Mouse (Mus musculus): ENCODE measurements around the gene Zfp335. TPM values are rescaled to one million over a fixed set of nuclear protein-coding genes. Genes with fewer than 3 reads are reported as not detected.
A peak's percentile ranks its signal among the peaks of the same experiment; 100 is the strongest.

Gene Zfp335
- polyA plus RNA-seq, 1 experiment from 2014 or later, result 17.4 TPM

DNA sequence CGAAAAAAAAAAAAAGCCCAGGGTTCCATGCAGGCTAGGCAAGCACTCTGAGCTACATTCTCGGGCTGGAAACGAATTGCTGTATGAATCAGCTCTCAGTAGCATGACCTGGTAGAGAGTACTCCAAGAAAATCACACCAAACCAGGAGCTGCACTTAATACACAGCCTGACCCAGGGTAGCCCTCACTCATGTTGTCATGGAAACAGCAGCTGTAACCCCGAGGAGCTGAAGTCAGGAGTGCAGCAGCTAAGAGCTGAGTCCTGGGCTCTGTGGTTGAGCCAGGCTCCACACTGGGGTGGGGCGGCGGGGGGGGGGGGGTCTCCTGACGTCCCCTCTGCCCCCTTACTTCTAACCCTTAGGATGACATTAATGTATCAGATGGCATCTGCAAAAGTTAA lies 10.4 kb upstream of the Zfp335 start:
- Histone ChIP-seq H3K4me1 (peaks cover 4% of the 10 kb centered on the region; the same call in 1 of the 2 replicates), H3K27me3 (no peaks in the 10 kb centered on the region), H3K4me3 (no peak overlapping the region), H3K9me3 (no peaks in the 10 kb centered on the region), H3K27ac (no peak overlapping the region), H3K4me2 (replicated peaks) (no peak overlapping the region), H3K9ac (no peak overlapping the region), H3K36me3 (peaks cover 13% of the 10 kb centered on the region)
- WGBS, result 60% methylated on average over 7 of the region's 7 CpGs
- ATAC-seq (ENCODE audit: insufficient number of reproducible peaks, insufficient read depth, low FRiP score, low TSS enrichment), result no peak

GRCm38 (mm10) chr2:164918325-164918724 lies 6.8 kb upstream of the Zfp335 start:
- ATAC-seq (ENCODE audit: insufficient number of reproducible peaks, insufficient read depth, low FRiP score, low TSS enrichment), result no peak
- no peak overlapping the region for H3K27ac ChIP-seq
- H3K9ac ChIP-seq, result no peak overlapping the region
- H3K36me3 ChIP-seq, result peaks cover 16% of the 10 kb centered on the region
- no peak overlapping the region for H3K4me3 ChIP-seq
- WGBS, result 61% methylated on average over 5 of the region's 5 CpGs
- H3K4me1 ChIP-seq, result peaks cover 6% of the 10 kb centered on the region; the same call in 1 of the 2 replicates
- no peaks in the 10 kb centered on the region for H3K9me3 ChIP-seq
- no peaks in the 10 kb centered on the region for H3K27me3 ChIP-seq
- H3K4me2 ChIP-seq (replicated peaks), result no peak overlapping the region

DNA sequence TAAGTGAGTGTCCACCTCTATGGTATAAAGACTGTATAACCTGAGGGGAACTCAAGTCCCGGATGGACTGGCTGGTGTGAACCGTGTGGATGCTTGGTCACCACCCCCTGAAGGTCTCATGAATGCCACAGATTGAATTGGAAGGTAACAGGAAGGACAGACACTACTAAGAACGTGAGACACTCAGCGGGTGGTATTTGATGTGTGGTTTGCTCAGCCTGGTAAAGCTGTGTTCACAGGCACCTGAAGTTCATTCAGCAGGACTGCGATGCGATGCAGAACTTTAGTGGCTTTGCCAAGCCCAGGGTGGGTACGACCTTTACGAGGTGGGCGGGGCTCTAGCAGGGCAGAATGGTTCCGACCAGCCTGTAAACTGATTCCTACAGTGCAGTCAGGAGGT lies 5.8 kb upstream of the Zfp335 start:
- H3K4me1 ChIP-seq, result peaks cover 9% of the 10 kb centered on the region; the same call in 1 of the 2 replicates
- H3K4me2 ChIP-seq (replicated peaks), result no peak overlapping the region
- no peak overlapping the region for H3K27ac ChIP-seq
- H3K36me3 ChIP-seq, result peaks cover 16% of the 10 kb centered on the region
- H3K9me3 ChIP-seq, result no peaks in the 10 kb centered on the region
- WGBS, result 65% methylated on average over 10 of the region's 10 CpGs
- no peak for ATAC-seq (ENCODE audit: insufficient number of reproducible peaks, insufficient read depth, low FRiP score, low TSS enrichment)
- no peaks in the 10 kb centered on the region for H3K27me3 ChIP-seq
- H3K9ac ChIP-seq, result no peak overlapping the region
- no peak overlapping the region for H3K4me3 ChIP-seq

DNA sequence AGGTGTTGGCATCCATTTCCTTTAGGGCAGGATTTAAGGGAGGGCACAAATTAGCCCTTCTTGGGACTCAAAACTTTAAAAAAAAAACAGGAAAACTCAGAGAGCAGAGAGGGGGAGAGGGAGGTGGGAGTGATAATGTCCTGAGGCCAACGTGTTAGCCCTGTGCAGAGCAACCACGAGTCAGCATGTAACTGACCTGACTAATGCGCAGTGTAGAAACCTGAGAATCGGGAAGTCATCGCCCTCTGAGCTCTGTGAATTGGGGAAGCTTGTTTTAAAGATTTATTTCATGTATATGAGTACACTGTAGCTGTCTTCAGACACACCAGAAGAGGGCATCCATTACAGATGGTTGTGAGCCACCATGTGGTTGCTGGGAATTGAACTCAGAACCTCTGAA lies 5.3 kb upstream of the Zfp335 start:
- H3K4me2 ChIP-seq (replicated peaks), result no peak overlapping the region
- H3K27me3 ChIP-seq, result no peaks in the 10 kb centered on the region
- no peak overlapping the region for H3K9ac ChIP-seq
- H3K4me3 ChIP-seq, result no peak overlapping the region
- no peaks in the 10 kb centered on the region for H3K9me3 ChIP-seq
- no peak overlapping the region for H3K27ac ChIP-seq
- H3K4me1 ChIP-seq, result peaks cover 8% of the 10 kb centered on the region; the same call in 1 of the 2 replicates
- 68% methylated on average over 5 of the region's 5 CpGs for WGBS
- H3K36me3 ChIP-seq, result peaks cover 16% of the 10 kb centered on the region
- no peak for ATAC-seq (ENCODE audit: insufficient number of reproducible peaks, insufficient read depth, low FRiP score, low TSS enrichment)

GRCm38 (mm10) chr2:164913428-164913786 lies 1.9 kb upstream of the Zfp335 start:
- no peaks in the 10 kb centered on the region for H3K27me3 ChIP-seq
- H3K36me3 ChIP-seq, result peaks cover 13% of the 10 kb centered on the region
- H3K4me3 ChIP-seq, result no peak overlapping the region
- no peak overlapping the region for H3K27ac ChIP-seq
- WGBS, result 83% methylated on average over 2 of the region's 2 CpGs
- H3K9ac ChIP-seq, result no peak overlapping the region
- no peak for ATAC-seq (ENCODE audit: insufficient number of reproducible peaks, insufficient read depth, low FRiP score, low TSS enrichment)
- no peaks in the 10 kb centered on the region for H3K9me3 ChIP-seq
- no peak overlapping the region for H3K4me2 ChIP-seq (replicated peaks)
- H3K4me1 ChIP-seq, result peaks cover 21% of the 10 kb centered on the region

GRCm38 (mm10) chr2:164912749-164913427 lies 1.3 kb upstream of the Zfp335 start:
- WGBS, result 92% methylated on average over 8 of the region's 9 CpGs
- H3K27me3 ChIP-seq, result no peaks in the 10 kb centered on the region
- H3K4me3 ChIP-seq, result no peak overlapping the region
- H3K9me3 ChIP-seq, result no peaks in the 10 kb centered on the region
- H3K4me2 ChIP-seq (replicated peaks), result peak overlapping the region; percentile 74; the same call in 1 of the 2 replicates
- H3K36me3 ChIP-seq, result peaks cover 19% of the 10 kb centered on the region
- peaks cover 21% of the 10 kb centered on the region for H3K4me1 ChIP-seq
- no peak overlapping the region for H3K9ac ChIP-seq
- ATAC-seq (ENCODE audit: insufficient number of reproducible peaks, insufficient read depth, low FRiP score, low TSS enrichment), result no peak
- no peak overlapping the region; the same call in 1 of the 2 replicates for H3K27ac ChIP-seq

GRCm38 (mm10) chr2:164912151-164912550 lies 594 bp upstream of the Zfp335 start:
- peak overlapping the region; percentile 76 for H3K4me3 ChIP-seq
- peak overlapping the region; percentile 96 for H3K27ac ChIP-seq
- H3K4me2 ChIP-seq (replicated peaks), result peak overlapping the region; percentile 74
- H3K36me3 ChIP-seq, result peaks cover 26% of the 10 kb centered on the region
- H3K27me3 ChIP-seq, result no peaks in the 10 kb centered on the region
- H3K9ac ChIP-seq, result peak overlapping the region; percentile 82
- 22% methylated on average over 12 of the region's 12 CpGs for WGBS
- H3K9me3 ChIP-seq, result no peaks in the 10 kb centered on the region
- ATAC-seq (ENCODE audit: insufficient number of reproducible peaks, insufficient read depth, low FRiP score, low TSS enrichment), result peak; percentile 7; the same call in 1 of the 2 replicates
- peaks cover 21% of the 10 kb centered on the region for H3K4me1 ChIP-seq

GRCm38 (mm10) chr2:164910360-164911061 lies 1.0 kb downstream of the Zfp335 start:
- Histone ChIP-seq H3K36me3 (peaks cover 42% of the 10 kb centered on the region), H3K4me3 (peak overlapping the region; percentile 76), H3K9ac (peak overlapping the region; percentile 82), H3K27ac (peak overlapping the region; percentile 96), H3K27me3 (no peaks in the 10 kb centered on the region), H3K9me3 (peaks cover 5% of the 10 kb centered on the region; the same call in 1 of the 2 replicates), H3K4me2 (replicated peaks) (peak overlapping the region; percentile 83), H3K4me1 (peaks cover 21% of the 10 kb centered on the region)
- WGBS, result 4% methylated on average over 37 of the region's 37 CpGs
- ATAC-seq (ENCODE audit: insufficient number of reproducible peaks, insufficient read depth, low FRiP score, low TSS enrichment), result no peak

DNA sequence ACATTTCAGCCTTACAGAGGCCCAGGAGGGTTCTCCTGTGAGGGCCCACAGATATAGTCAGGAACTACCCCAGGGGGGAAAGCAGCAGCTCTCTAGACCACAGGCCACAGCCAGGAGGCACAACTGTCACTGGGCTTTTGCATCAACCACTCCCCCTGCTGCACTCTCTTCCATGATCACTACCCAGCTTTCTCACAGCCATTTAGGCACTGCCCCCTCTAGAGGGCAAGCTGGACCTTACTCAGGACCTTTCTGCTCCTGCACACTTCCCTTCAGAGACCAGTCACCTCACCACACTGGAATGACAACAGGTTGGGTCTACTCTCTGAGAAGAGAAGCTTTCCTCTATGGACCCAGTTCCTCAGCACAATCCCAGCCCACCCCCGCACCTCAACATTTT lies 2.0 kb downstream of the Zfp335 start:
- H3K9ac ChIP-seq, result peak overlapping the region; percentile 82
- no peak for ATAC-seq (ENCODE audit: insufficient number of reproducible peaks, insufficient read depth, low FRiP score, low TSS enrichment)
- WGBS, result 75% methylated on average over 1 of the region's 1 CpGs
- H3K9me3 ChIP-seq, result peaks cover 5% of the 10 kb centered on the region; the same call in 1 of the 2 replicates
- peak overlapping the region; percentile 83 for H3K4me2 ChIP-seq (replicated peaks)
- H3K4me3 ChIP-seq, result peak overlapping the region; percentile 76
- peaks cover 48% of the 10 kb centered on the region for H3K36me3 ChIP-seq
- no peak overlapping the region for H3K27ac ChIP-seq
- H3K4me1 ChIP-seq, result peaks cover 21% of the 10 kb centered on the region
- H3K27me3 ChIP-seq, result no peaks in the 10 kb centered on the region

- Histone ChIP-seq H3K4me2 (replicated peaks) (no peak overlapping the region), H3K4me1 (peaks cover 21% of the 10 kb centered on the region), H3K27ac (no peak overlapping the region), H3K9ac (peak overlapping the region; percentile 82; the same call in 1 of the 2 replicates), H3K4me3 (no peak overlapping the region), H3K9me3 (peaks cover 5% of the 10 kb centered on the region; the same call in 1 of the 2 replicates), H3K27me3 (no peaks in the 10 kb centered on the region), H3K36me3 (peaks cover 53% of the 10 kb centered on the region)
- no peak for ATAC-seq (ENCODE audit: insufficient number of reproducible peaks, insufficient read depth, low FRiP score, low TSS enrichment)
- WGBS, result 93% methylated on average over 3 of the region's 3 CpGs
Measured at GRCm38 (mm10) chr2:164909100-164909499, 2.5 kb downstream of the Zfp335 start.

DNA sequence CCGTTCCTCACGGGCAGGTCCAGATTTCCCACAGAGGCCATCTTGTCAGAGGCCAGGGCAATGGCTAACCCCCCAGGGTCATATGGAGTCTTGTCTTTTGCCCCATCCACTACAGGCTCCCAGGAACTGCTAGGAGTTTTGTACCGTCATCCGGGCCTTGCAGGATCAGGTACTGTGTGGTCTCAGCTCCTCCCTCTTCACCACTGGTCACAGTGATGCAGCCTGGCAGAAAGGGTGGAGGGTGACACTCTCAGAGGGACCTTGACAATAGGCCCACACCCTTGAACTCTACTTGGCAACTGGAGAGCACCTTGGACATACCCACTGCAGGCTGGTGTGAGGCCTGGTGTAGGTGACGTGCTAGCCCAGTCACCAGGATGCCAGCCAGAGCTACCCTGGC lies 3.5 kb downstream of the Zfp335 start:
- Histone ChIP-seq H3K27me3 (no peaks in the 10 kb centered on the region), H3K27ac (no peak overlapping the region), H3K9ac (no peak overlapping the region), H3K4me2 (replicated peaks) (no peak overlapping the region), H3K9me3 (peaks cover 5% of the 10 kb centered on the region; the same call in 1 of the 2 replicates), H3K4me1 (peaks cover 18% of the 10 kb centered on the region), H3K36me3 (peaks cover 64% of the 10 kb centered on the region), H3K4me3 (no peak overlapping the region)
- no peak for ATAC-seq (ENCODE audit: insufficient number of reproducible peaks, insufficient read depth, low FRiP score, low TSS enrichment)
- 96% methylated on average over 5 of the region's 5 CpGs for WGBS

GRCm38 (mm10) chr2:164907511-164907910 lies 4.0 kb downstream of the Zfp335 start:
- peaks cover 17% of the 10 kb centered on the region for H3K4me1 ChIP-seq
- H3K27me3 ChIP-seq, result no peaks in the 10 kb centered on the region
- peaks cover 69% of the 10 kb centered on the region for H3K36me3 ChIP-seq
- peaks cover 5% of the 10 kb centered on the region; the same call in 1 of the 2 replicates for H3K9me3 ChIP-seq
- no peak overlapping the region for H3K4me2 ChIP-seq (replicated peaks)
- WGBS, result 96% methylated on average over 12 of the region's 12 CpGs
- ATAC-seq (ENCODE audit: insufficient number of reproducible peaks, insufficient read depth, low FRiP score, low TSS enrichment), result no peak
- no peak overlapping the region for H3K4me3 ChIP-seq
- no peak overlapping the region for H3K27ac ChIP-seq
- no peak overlapping the region for H3K9ac ChIP-seq

All from embryonic facial prominence, embryonic 12.5 days (tissue).